Mouse (Mus musculus): ENCODE measurements around the gene Rybp.

The Rybp gene

DNA sequence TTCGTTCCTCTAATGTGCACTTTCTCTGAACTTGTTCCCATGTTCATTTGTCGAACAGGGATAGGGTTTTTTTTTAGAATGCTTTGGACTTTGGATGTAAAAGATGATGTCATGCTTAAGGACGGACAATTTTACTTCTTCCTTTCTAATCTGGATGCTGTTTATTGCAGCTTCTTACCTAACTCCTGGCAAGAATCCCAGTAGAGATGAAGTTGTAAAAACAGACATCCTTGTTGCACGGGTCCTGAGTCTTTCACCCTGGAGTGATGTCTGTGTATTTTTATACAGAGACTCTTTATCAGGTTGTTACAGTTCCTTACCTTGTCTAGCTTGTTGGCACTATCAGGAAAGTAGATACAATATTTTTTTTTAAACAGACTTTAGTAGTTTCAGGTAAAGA lies 65.5 kb downstream of the Rybp start:
- no peak for DNase-seq (ENCODE audit: inconsistent age in 2 of 2, low spot score in 1 of 2)

DNA sequence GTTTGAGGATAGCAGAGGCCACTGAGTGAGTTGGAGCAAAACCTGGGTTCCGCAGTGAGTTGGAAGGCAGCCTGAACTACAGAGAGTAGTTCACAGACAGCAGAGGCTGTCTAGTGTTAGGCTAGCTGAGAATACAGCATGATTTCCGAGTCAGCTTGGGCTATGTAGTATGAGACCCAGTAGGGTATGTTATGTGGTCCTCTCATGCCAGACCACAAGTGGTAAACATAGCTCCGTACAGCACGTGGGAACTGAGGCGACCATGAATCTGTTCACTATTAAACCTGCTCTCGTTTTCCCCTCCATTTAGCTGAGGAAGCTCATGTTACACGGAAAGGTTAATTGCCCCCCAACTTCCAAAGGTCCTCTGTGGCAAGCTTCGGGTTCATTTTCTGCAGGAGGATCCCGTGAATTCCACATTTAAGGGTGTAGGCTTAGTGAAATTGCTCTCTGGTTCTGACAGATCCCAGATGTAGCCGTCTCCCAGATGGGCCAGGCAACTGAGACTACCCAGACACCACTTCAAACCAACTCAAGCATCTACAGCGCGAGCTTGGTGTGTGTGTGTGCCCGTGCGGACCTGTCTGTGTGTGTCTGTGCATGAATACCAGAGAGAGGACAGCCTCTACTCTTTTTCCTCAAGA lies 66.2 kb downstream of the Rybp start:
- DNase-seq (ENCODE audit: inconsistent age in 2 of 2, low spot score in 1 of 2): no peak

DNA sequence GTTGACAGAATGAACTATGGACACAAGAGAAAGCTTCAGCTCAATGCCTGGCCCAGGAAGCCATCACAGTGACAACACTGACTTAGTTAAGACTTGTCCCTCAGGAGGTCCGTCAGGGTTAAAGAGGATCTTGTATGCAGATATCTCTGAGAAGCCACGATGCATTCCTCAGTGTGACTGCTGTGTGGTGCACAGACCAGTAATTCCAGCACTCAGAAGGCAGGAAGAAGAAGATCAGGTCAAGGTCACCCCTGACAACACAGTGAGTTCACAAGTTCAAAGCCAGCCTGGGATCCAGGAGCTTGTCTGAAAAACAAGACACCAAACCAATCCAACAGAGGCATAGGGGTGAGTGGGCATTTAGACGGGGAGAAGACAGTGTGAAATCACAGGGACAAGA lies 67.3 kb downstream of the Rybp start:
- DNase-seq (ENCODE audit: inconsistent age in 2 of 2, low spot score in 1 of 2): peak in 1 of 2 experiments; percentile 9

DNA sequence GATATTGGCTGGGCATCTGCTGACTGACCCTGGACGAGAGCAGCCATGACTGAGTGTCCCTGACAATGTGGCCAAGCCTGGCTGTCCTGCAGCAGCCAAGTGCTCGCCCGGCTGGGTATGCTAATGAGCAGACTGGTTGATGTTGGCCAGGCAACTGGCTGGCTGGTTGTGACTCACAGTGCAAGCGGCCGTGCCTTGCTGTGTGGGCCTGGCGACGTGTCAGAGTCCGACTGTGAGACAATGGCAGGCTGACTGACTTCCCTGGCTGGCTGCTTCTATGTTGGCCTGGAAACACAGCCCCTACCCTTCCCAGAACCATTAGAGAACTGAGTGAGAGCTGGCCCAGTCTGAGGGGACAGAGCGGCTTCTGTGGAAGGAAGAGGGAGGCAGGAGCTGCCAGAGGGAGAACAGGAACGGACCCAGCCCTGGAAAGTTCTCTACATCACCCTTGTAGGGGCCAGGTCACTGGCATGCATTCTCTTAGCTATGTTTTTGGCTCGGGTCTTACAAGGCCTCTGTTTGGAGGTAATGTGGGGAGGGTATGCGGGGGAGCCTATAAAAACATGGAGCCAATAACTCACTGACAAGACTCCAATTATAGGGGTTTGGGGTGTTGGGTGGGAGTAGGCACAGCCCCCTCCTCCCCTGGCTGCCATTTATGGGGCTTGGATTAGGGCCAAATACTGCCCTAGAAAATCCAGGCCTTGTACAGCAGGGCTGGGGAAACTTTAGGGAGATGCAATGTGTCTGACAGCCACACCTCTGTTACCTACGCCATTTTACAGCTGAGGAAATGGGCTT lies 68.5 kb downstream of the Rybp start:
- peak; percentile 91 to 94 for DNase-seq (ENCODE audit: inconsistent age in 2 of 2, low spot score in 1 of 2)

DNA sequence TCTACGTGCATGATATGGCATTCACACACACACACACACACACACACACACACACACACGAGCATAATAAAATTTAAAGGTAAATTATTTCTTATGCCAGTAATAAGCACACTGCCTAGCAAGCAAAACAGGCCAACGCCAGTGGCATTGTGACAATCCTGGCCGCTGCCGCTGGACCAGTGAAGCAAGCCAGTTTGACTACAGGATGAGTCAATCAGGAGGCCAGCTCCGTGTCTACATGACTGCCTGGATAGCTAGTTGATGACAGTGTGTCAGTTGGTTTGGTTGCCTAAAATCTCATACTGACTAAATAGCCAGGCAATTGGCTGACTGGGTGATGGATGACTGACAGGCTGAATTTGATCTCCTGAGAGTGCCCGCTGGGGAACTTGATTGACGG lies 69.8 kb downstream of the Rybp start:
- DNase-seq (ENCODE audit: inconsistent age in 2 of 2, low spot score in 1 of 2): peak; percentile 9 to 54

DNA sequence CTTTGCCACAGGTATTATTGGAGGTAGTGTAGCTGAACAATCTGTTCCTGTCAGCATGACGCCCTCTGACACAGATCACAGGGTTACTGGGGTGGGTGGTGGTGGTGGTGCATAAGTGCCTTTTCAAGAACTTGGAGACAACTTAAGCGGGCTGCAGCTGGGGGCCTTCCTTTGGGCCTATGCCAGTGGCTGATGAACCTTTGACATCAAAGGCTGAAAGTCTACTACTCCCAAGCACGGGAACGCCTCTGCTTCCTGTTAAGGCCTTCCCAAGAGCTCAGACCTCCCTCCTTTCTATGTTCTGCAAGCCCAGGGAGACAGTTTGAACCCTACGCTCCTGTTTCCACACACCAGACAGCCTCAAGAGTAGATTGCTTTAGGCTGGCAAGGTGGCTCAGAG lies 70.3 kb downstream of the Rybp start:
- peak in 1 of 2 experiments; percentile 12 for DNase-seq (ENCODE audit: inconsistent age in 2 of 2, low spot score in 1 of 2)

DNA sequence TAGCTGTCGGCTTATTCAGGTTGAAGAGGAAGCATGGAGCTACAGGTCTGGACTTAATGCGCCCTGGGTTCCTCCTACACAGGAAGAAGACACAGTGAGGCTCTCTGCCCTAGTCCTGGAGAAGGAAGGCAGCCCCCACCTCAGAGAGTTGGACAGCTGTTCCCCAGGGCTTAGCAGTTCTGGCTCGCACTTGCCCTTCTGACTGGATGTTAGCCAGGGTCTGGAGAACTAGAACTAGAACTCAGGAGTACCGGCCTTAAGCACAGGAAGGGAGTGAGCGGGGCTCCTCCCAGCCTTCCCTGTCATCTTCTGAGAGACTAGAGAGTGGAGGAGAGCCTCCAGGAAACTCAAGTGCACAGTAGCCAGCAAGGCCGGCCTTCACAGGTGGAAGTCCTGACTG lies 71.5 kb downstream of the Rybp start:
- peak in 1 of 2 experiments; percentile 7 for DNase-seq (ENCODE audit: inconsistent age in 2 of 2, low spot score in 1 of 2)

DNA sequence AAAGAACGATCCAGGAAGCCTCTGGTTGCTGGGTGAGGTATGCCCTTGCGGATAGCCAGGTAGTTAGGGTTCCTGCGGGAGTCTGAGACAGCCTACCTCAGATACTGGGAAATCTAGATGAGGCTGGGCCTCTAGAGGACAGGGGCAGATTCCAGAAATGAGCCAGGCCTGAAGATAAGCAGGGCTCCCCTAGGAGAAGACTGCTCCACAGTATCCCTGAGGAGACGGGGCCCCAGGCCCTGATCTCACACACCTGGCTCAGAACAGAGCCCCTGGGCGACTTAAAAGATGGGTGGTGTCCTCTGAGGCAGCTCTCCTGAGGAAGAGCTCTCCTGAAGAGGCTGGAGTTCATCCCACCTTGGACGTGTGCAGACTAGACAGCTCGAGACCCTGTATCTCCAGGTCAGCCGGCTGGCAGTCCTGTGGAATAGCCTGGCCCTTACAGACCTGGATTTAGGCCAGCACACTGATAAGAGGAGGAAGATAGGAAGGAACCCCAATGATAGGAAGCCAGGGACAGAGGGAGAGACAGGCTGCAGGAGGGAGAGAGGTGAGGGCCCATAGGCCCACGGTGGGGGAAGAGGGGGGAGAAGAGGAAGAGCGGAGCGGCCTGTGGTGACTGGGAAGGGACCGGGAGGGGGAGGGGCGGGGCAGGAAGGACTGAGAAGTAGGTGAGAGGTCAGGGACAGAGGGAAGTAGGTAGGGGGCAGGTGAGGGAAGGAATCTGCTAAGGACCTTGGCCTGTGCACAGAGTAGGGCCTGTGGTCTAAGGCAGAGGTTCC lies 73.0 kb downstream of the Rybp start:
- DNase-seq (ENCODE audit: inconsistent age in 2 of 2, low spot score in 1 of 2): peak in 1 of 2 experiments; percentile 23

DNA sequence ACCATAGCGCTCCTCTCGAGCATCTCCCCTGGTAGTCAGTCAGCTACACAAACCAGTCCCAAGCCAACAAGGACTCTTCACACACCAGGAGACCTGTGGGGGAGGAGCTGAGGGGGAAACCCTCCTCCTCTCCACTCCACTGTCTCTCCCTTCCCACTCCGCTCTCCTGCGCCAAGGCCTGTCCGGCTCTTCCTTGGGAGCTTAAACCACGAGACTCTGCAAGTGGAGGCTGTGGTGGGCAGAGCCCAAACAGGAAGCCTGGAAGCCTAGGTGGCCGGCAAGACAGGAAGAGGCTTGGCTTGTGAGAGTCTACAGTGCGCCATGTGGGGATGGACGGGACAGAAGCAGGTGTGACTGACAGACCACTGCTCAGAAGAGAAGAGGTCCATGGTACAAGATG lies 73.7 kb downstream of the Rybp start:
- peak in 1 of 2 experiments; percentile 8 for DNase-seq (ENCODE audit: inconsistent age in 2 of 2, low spot score in 1 of 2)

DNA sequence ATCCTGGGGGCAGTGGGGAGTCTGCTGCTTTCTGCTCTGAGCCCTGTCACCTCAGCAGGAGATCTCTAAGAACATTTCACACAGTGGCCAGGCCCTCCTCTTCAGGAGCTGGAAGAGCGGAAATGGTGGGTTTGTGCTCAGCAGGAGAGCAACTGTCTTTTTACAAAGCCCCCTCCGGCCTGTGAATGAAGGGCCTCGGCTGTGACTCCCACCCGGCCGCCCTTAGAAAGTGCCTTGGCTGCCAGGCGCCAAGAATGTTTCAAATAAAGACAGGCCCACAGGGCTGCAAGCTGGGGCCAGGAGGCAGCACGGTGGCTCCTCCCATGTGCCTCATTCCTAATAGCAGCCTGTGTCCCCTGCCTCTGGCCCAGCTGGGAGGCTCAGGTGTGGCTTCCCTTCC lies 74.5 kb downstream of the Rybp start:
- DNase-seq (ENCODE audit: inconsistent age in 2 of 2, low spot score in 1 of 2): no peak

DNA sequence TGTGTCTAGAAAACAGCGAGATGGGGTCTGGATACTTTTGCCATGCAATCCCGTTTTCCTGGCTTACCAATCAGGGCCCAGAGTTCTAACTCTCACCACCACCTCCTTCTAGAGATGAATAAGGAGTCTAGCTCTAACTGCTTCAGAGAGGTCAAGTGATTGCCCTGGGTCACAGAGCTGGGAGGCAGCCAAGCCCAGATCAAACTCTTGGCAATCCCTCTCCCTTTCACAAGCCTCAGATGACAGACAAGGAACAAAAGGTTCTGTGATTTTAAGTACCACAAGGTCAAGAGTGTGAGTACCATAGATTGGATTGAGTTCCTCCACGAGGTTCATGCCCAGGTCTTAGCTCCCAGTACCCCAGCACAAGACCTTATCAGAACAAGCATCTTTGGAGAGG lies 75.6 kb downstream of the Rybp start:
- DNase-seq (ENCODE audit: inconsistent age in 2 of 2, low spot score in 1 of 2): peak; percentile 58 to 78

DNA sequence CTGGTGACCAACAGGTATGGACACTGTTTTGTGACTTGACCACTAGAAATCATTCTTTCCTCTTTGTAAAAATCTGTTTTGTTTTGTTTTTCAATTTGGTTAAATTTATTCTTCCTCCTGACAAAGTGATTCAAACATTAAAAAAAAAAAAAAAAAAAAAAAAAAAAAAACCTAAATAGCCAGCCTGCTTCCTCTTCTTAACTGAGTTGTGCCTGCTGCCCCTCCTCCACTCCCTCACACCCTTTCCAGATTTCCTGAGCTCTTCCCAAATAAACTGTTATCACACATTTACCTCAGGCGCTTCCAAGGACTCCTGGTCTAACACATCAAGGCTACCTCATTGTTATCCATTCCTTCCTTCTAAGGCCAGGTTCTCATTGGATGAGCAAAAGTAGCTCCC lies 76.8 kb downstream of the Rybp start:
- DNase-seq (ENCODE audit: inconsistent age in 2 of 2, low spot score in 1 of 2): no peak

DNA sequence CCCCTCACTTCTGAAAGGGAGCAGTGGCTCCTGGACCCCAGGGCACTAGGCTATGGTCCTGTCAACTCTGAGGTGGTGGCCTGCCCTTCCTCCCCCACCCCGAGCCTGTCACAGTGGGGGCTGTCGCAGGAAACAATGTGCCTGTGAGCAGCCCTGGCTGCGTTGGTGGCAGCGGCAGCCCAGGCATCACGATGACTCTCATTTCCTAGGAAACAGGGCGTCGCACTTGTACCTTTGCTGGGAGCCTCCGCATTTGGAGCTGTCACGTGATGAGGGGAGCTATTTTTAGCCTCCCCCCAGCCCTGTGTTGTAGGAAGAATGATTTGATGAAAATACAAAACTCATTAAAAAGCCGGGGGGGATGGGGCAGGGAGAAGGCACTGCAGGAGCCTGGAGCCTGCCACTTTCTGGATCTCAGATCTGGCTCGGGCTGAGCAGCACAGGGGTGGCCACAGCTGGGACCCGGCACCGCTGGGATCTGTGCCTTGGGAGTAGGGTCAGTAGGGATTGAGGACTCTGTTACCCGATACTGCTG lies 80.5 kb downstream of the Rybp start:
- peak in 1 of 2 experiments; percentile 56 for DNase-seq (ENCODE audit: inconsistent age in 2 of 2, low spot score in 1 of 2)

DNA sequence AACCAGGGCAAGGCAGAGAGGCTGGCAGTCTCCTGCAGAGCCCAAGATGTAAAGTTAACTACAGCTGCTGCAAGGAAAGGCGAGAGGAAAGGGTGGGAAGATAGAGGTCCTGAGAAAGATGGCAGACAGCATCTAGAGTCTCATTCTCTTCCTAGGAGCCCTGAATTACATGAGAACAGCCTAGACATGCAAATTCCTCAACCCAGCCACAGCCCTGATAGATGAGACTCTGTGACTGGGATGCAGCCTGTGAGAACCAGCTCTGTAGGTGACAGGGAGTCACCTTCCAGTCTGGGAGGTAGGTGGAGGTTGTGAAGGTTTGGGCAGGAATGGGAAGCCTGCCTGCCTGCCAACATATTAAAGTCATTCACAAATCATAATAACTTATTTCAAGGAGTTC lies 81.0 kb downstream of the Rybp start:
- DNase-seq (ENCODE audit: inconsistent age in 2 of 2, low spot score in 1 of 2): no peak

DNA sequence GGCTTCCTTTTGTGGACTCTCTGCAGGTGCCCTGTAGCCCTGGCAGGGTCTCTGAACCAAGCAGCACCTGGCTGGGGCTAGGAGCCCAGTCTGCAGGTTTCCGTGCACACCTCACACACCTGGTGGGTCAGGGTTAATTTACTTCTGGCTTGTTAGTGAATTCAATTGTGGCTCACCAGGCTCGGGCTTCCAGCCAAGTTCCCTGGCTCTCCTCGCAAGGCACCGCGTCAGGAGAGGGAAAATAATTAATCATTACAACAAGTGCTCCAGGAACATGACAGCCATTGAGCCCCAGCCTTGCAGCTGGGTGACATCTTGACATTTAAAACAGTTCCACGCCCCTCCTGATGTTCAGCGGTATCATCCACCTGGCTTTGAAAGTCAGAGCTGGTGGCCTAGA lies 82.8 kb downstream of the Rybp start:
- DNase-seq (ENCODE audit: inconsistent age in 2 of 2, low spot score in 1 of 2): peak; percentile 65 to 76

DNA sequence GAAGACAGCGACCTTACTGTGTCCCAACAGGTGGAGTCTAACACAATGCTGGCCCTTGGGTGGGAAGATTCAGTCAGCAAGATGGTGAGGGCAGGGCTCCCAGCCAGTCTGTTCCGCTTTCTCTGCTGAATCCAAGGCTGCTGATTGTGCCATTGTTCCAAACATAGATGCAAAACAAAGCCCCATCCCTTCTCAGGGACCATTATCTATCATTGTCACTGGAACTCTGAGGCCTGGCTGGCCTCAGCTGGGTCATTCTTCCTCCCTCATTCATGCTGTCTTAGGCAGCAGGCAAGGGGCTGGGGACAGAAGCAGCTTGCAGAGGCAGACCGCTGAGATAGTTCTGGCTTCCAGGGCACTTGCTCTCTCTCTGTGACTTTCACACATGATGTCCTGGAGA lies 83.8 kb downstream of the Rybp start:
- peak in 1 of 2 experiments; percentile 60 for DNase-seq (ENCODE audit: inconsistent age in 2 of 2, low spot score in 1 of 2)

DNA sequence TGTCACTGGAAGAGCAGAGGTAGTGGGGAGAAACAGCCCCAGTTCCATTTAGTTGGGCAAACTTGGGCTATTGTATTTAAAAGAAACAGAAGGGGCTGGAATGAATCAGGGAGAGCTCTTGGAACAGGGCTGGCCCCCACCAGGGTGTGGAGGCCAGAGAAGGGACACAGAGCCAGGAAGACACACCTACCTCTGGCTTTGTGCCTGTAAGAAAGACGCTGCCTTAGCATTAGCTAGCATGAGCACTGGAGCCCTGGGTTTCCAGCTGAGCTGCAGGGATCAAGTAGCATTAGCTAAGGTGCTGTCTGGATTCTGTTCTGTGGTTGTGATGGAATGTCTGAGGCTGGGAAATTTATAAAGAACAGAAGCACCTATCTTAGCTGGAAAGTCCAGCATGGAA lies 85.2 kb downstream of the Rybp start:
- DNase-seq (ENCODE audit: inconsistent age in 2 of 2, low spot score in 1 of 2): no peak

DNA sequence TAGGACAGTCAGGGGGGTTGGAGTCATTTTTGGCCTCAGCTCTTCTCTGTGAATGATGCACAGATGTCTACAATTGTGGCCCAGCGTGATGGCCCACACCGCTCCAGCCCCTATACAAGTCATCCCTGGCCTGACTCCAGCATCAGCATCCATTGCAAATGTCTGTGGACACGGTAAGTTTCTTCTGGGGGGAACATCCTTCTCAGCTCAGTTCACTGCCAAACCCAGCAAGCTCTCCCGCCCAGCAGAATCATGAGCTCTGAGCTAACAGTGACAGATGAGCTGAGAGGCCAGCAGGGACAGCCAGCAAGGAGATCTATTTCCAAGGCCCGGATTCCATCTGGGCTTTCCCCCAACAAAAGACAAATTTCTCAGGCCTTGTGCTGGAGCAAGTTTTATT lies 90.2 kb downstream of the Rybp start:
- DNase-seq (ENCODE audit: inconsistent age in 2 of 2, low spot score in 1 of 2): peak in 1 of 2 experiments; percentile 69

DNA sequence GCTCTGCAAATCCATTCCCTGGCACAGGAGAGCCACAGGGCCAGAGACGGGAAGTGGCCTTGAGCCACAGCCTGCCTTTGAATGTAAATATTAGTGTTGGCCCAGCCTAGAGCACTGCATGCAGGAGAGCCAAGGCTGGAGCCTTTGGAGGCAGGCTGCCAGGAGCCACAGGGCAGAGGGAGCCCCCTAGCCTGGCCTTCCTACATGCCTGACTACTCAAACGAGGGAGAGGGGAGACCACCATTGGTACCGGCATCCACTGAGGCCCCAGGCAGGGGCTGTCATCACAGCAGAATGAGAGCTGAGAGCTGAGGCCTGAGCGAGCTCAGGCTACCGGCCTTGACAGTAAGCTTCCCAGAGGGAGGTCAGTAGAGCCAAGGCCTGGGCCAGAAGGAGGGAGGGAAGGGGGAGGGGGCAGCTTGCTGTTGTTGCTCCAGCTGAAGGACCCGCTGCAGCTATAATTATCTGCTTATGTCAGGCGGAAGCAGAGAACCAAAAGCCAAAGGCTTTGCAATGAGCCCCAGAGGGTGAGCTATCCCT lies 91.3 kb downstream of the Rybp start:
- peak; percentile 82 to 92 for DNase-seq (ENCODE audit: inconsistent age in 2 of 2, low spot score in 1 of 2)

DNA sequence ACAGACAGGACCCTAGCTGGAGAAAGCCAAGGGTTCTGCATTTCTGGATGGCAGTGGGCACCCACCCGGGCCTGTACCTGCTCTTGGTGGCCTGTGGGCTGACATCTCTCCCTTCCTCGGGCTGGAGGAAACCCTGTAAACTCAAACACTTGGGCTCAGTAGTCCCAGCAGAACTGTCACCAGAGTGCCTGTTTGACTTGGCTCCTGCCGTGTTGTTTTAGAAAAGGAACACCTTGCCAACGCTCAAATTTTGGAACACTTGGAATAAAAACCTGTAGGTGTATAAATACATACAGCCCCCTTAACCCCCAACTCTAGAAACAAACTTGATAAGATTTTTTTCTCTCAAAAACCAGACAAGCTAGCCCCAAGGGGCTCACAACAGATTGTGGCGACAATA lies 92.2 kb downstream of the Rybp start:
- DNase-seq (ENCODE audit: inconsistent age in 2 of 2, low spot score in 1 of 2): no peak

DNA sequence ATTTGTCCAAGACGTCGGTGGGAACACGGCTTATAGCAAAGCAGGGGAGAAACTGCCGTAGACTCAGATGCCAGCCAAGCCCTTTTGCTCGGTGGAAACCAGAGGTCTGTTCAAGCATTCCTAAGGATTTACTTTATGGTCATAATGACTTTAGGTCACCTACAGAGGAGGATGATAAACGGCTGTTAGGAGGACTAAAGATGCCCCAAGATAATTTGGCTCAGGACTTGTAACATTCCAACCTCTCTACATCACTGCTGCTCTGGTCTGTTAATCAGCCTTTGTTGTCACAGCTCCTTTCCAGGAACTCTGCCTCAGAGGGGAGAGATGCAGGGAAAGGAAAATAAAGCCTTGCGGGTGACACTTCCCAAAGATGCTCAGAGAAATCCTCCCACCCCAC lies 93.5 kb downstream of the Rybp start:
- DNase-seq (ENCODE audit: inconsistent age in 2 of 2, low spot score in 1 of 2): no peak
